Mouse (Mus musculus) cortical plate, adult 2 months (tissue): Measurements from ENCODE around the gene Morc2a.

Source experiments
- CTCF ChIP-seq: fragments of 200-500 bp; IDR thresholded peaks from 2 replicates; pipeline ENCODE4 v1.5.1; 2011; ENCODE audit warnings: mild to moderate bottlenecking, control low read depth, low read length; ENCODE audit not compliant: insufficient read depth; ENCODE audit errors: extremely low read depth
- POLR2A ChIP-seq: fragments of 200-500 bp; IDR thresholded peaks from 2 replicates; pipeline ENCODE4 v1.6.1; 2011; ENCODE audit warnings: mild to moderate bottlenecking, low read length, control low read depth; ENCODE audit not compliant: insufficient read depth; ENCODE audit errors: extremely low read depth

- TF ChIP-seq POLR2A (no peak), CTCF (no peak)
These were observed 19.9 kb upstream of the Morc2a start for GRCm38 (mm10) chr11:3628999-3629491.
